Mouse (Mus musculus) adrenal gland, adult 2 months (tissue): ENCODE data around the gene Gm4894. TPM values are rescaled to one million over a fixed set of nuclear protein-coding genes. Genes with fewer than 3 reads are reported as not detected.

Experiments used
- DNase-seq: peaks from one replicate; pipeline ENCODE4 v3.0.0; 2021
- long read RNA-seq: library from polyadenylated mRNA; stranded (forward); transcript quantifications from one replicate; pipeline ENCODE4 v2.0.0, GENCODE M21; 2021
- polyA plus RNA-seq: library from polyadenylated mRNA; depleted of rRNA; stranded (reverse); fragments of >200 nt; gene quantifications from 2 replicates; pipeline ENCODE4 v1.2.3, GENCODE M21; 2012; rRNA removed
- total RNA-seq, 2 experiments: library from RNA; stranded (reverse); gene quantifications; 2 replicates each; pipeline ENCODE4 v1.2.3; 2021

The Gm4894 gene
- not detected for total RNA-seq
- polyA plus RNA-seq: not detected in 2 replicates
- long read RNA-seq: 0 reads

- DNase-seq: no peak
Observed at GRCm38 (mm10) chr9:49250231-49250630, at the start of gene Gm4894. Gene Gm4894 (plus strand): TSS chr9:49250531.

- no peak for DNase-seq
Observed at GRCm38 (mm10) chr9:49206331-49206730, 44.0 kb upstream of the Gm4894 start.

- DNase-seq: no peak
Observed at GRCm38 (mm10) chr9:49211493-49211892, 38.8 kb upstream of the Gm4894 start.

GRCm38 (mm10) chr9:49214734-49215133, 35.6 kb upstream of the Gm4894 start:
- no peak for DNase-seq

- no peak for DNase-seq
Observed at GRCm38 (mm10) chr9:49217626-49218607, 32.4 kb upstream of the Gm4894 start.

- no peak for DNase-seq
Observed at GRCm38 (mm10) chr9:49224488-49224887, 25.8 kb upstream of the Gm4894 start.

- no peak for DNase-seq
Observed at GRCm38 (mm10) chr9:49227442-49227841, 22.9 kb upstream of the Gm4894 start.

GRCm38 (mm10) chr9:49229054-49229453, 21.3 kb upstream of the Gm4894 start:
- DNase-seq: no peak

GRCm38 (mm10) chr9:49246839-49247238, 3.5 kb upstream of the Gm4894 start:
- peak; percentile 67 for DNase-seq

- no peak for DNase-seq
Observed at GRCm38 (mm10) chr9:49268949-49269348, 18.6 kb downstream of the Gm4894 start.

- DNase-seq: no peak
Observed at GRCm38 (mm10) chr9:49273566-49273965, 23.2 kb downstream of the Gm4894 start.

- DNase-seq: no peak
Observed at GRCm38 (mm10) chr9:49275976-49276375, 25.6 kb downstream of the Gm4894 start.

- no peak for DNase-seq
Observed at GRCm38 (mm10) chr9:49276542-49277334, 26.4 kb downstream of the Gm4894 start.

- DNase-seq: no peak
Observed at GRCm38 (mm10) chr9:49295101-49295500, 44.8 kb downstream of the Gm4894 start.

- no peak for DNase-seq
Observed at GRCm38 (mm10) chr9:49307576-49307975, 57.2 kb downstream of the Gm4894 start.

GRCm38 (mm10) chr9:49310821-49311220, 60.5 kb downstream of the Gm4894 start:
- DNase-seq: no peak

- DNase-seq: no peak
Observed at GRCm38 (mm10) chr9:49318638-49319037, 68.3 kb downstream of the Gm4894 start.

Other genes starting within 250 kb of the Gm4894 start
- 10 to 100 TPM; 15.3 to 17.3 TPM for gene Zw10, start 194.9 kb upstream of the Gm4894 start, total RNA-seq
- 2.7 and 3.7 TPM in 2 replicates for gene Zw10, start 194.9 kb upstream of the Gm4894 start, polyA plus RNA-seq
- gene Tmprss5, start 169.3 kb upstream of the Gm4894 start, total RNA-seq: under 1 TPM; 0.29 to 0.52 TPM
- 2.7 and 3.8 TPM in 2 replicates for gene Tmprss5, start 169.3 kb upstream of the Gm4894 start, polyA plus RNA-seq
- 1 to 10 TPM; 2.0 to 2.5 TPM for gene Drd2, start 90.1 kb downstream of the Gm4894 start, total RNA-seq
- gene Drd2, start 90.1 kb downstream of the Gm4894 start, polyA plus RNA-seq: 1.5 and 2.5 TPM in 2 replicates
- gene Ankk1, start 176.5 kb downstream of the Gm4894 start, total RNA-seq: not detected
- gene Ankk1, start 176.5 kb downstream of the Gm4894 start, polyA plus RNA-seq: 0.06 TPM in 2 replicates
- 10 to 100 TPM in 1 of 2 experiments, 1 to 10 TPM in 1; 7.7 to 17.8 TPM for gene Ttc12, start 235.7 kb downstream of the Gm4894 start, total RNA-seq
- gene Ttc12, start 235.7 kb downstream of the Gm4894 start, polyA plus RNA-seq: 1.5 and 1.6 TPM in 2 replicates